Mouse (Mus musculus): ENCODE results near the gene Cenpe. TPM values are rescaled to one million over a fixed set of nuclear protein-coding genes. Genes with fewer than 3 reads are reported as not detected.

The Cenpe gene
- polyA plus RNA-seq (2017; shearing (Covaris generic)): 2.1 TPM

DNA sequence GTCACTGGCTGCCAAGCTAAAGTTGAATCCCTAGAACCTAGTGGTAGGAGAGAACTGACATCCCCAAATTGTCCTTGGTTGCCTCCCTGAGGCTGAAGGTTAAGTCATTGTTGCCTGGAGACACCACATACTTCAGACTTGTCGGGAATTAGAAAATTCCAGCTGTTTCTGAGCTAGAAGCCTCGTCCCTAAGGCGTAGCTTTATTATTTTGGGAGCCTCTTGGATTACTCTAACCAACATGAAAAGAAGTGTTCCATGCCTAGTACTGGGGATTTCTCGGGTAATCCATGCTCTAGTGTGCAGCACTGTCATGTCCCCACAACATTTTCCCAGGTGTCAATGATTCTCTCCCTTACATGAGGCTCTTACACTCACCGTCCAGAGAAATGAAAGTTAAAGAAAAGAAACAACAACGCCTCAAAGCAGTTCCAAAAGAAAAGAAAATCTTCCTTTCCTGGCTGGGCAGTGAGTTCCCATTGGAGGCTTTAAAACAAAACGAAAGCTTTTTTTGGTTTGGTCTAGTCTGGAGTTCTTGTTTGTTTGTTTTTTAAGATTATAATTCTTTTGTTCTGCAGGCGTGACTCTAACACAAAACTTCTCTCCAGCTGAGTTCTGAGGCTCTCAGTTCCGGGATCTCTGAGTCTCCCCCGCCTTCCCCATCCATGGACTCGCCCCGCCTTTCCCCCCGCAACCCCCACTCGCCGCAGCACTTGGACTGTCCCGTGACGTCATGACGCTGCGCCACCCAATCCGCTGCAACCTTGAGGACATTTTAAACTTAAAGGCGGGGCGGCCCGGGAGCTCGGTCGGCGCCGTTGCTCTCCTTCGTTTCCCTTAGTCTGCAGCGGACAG is at the start of gene Cenpe:
Gene Cenpe, plus strand, starts transcription at position 733 of the 853 bp plus-strand sequence.

GRCm38 (mm10) chr3:135280669-135281415 is 68.5 kb downstream of the Cenpe start, which contains the start of gene Bdh2:
TSS of gene Bdh2 (plus strand) at chr3:135281221.

DNA sequence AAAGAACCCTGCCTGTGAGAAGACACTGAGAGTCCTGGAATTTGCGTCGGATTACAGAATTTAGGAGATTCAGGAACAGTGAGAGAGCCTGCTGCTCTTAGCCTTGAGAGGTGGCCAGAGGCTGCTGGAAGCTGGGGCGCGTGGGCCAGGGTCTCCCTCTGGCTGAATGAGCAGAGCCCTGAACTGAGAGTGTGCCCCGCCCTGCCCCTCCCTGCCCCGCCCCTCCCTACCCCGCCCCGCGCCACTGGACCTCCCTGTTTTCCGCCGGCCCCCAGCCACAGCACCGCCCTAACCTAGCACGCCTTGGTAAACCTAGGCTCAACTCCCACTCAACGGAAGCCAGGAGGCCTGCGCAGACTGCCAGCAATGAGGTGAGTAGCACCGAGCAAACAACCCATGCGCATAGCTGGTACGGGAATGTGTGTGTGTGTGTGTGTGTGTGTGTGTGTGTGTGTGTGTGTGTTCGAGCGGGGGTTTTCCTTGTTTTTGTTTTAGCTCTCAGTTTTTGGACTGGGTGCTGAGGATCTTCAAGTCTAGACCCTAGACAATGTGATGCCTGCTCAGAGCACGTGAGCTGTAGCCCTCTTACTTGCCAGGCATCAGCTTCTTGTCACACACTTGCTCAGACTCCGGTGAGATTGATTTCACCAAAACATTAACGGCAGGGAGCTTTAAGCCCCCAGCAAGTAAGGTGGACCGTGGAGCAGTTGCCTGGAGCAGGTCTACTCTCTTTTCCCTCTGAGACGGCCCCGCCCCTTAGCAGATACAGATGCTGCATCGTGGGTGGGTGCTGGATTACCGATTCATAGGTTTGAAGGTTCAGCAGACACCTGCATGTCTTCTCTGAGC is 95.3 kb downstream of the Cenpe start, which contains the start of gene Slc9b2:
Gene Slc9b2, plus strand, starts transcription at position 290 of the 849 bp plus-strand sequence.

Other genes starting within 250 kb of the Cenpe start
- not detected for gene Bdh2, start 68.7 kb downstream of the Cenpe start, polyA plus RNA-seq (2017; shearing (Covaris generic))
- gene Slc9b2, start 95.2 kb downstream of the Cenpe start, polyA plus RNA-seq (2017; shearing (Covaris generic)): 14.2 TPM
- gene Slc9b1, start 135.5 kb downstream of the Cenpe start, polyA plus RNA-seq (2017; shearing (Covaris generic)): 0.71 TPM
- gene Cisd2, start 211.4 kb downstream of the Cenpe start, polyA plus RNA-seq (2017; shearing (Covaris generic)): 66.7 TPM
- gene Ube2d3, start 225.6 kb downstream of the Cenpe start, polyA plus RNA-seq (2017; shearing (Covaris generic)): 689 TPM